8 mouse cellular contexts compared by ENCODE assay signal in genomic region chr6:124915942-124916694, GRCm38 (mm10). TPM values are rescaled to one million over a fixed set of nuclear protein-coding genes. Genes with fewer than 3 reads are reported as not detected.
A peak's percentile ranks its signal among the peaks of the same experiment; 100 is the strongest.
DNase-seq lines count a peak whose midpoint lies in the region; ATAC-seq lines count a peak whose summit lies in the region.

No protein-coding gene starts in this region.

- H3K4me2 ChIP-seq in heart, embryonic 11.5 days: peak overlapping the region; percentile 90
- peak overlapping the region; percentile 96 for H3K4me2 ChIP-seq in heart, embryonic 12.5 days
- H3K4me2 ChIP-seq in liver, embryonic 15.5 days: peak overlapping the region; percentile 89
- peak overlapping the region; percentile 75 for H3K4me2 ChIP-seq in stomach, embryonic 15.5 days

- peak overlapping the region; percentile 80 for H3K4me3 ChIP-seq in heart, embryonic 11.5 days (ENCODE audit: low read depth, low read length)
- peak overlapping the region; percentile 94 for H3K4me3 ChIP-seq in heart, embryonic 12.5 days
- peak overlapping the region; percentile 71 for H3K4me3 ChIP-seq in liver, embryonic 15.5 days (replicated peaks)
- peak overlapping the region; percentile 98 for H3K4me3 ChIP-seq in stomach, embryonic 15.5 days (replicated peaks)

- peak overlapping the region; percentile 43 for H3K27ac ChIP-seq in heart, embryonic 11.5 days (ENCODE audit: low read depth, low read length)
- H3K27ac ChIP-seq in heart, embryonic 12.5 days (ENCODE audit: poor library complexity, severe bottlenecking): peak overlapping the region; percentile 100; the same call in 1 of the 2 replicates
- peak overlapping the region; percentile 30; the same call in 1 of the 2 replicates for H3K27ac ChIP-seq in liver, embryonic 15.5 days (replicated peaks)
- H3K27ac ChIP-seq in stomach, embryonic 15.5 days: peak overlapping the region; percentile 100

- H3K36me3 ChIP-seq in heart, embryonic 11.5 days (ENCODE audit: control insufficient read depth, insufficient read depth, low read length): peaks cover 14% of the 10 kb centered on the region
- H3K36me3 ChIP-seq in heart, embryonic 12.5 days: peaks cover 21% of the 10 kb centered on the region
- 0 out of 2 replicates have a peak, but pooled peaks cover 5% of the 10 kb centered on the region for H3K36me3 ChIP-seq in liver, embryonic 15.5 days (replicated peaks)
- H3K36me3 ChIP-seq in stomach, embryonic 15.5 days: peaks cover 19% of the 10 kb centered on the region

- H3K4me1 ChIP-seq in heart, embryonic 11.5 days (ENCODE audit: control insufficient read depth, insufficient read depth, low read length): peaks cover 44% of the 10 kb centered on the region
- H3K4me1 ChIP-seq in heart, embryonic 12.5 days (replicated peaks): peaks cover 61% of the 10 kb centered on the region
- H3K4me1 ChIP-seq in liver, embryonic 15.5 days (replicated peaks): peaks cover 50% of the 10 kb centered on the region
- peaks cover 47% of the 10 kb centered on the region for H3K4me1 ChIP-seq in stomach, embryonic 15.5 days

- peak overlapping the region; percentile 98 for H3K9ac ChIP-seq in heart, embryonic 11.5 days (ENCODE audit: low read depth, low read length)
- H3K9ac ChIP-seq in heart, embryonic 12.5 days: peak overlapping the region; percentile 100
- H3K9ac ChIP-seq in liver, embryonic 15.5 days: no peak overlapping the region
- H3K9ac ChIP-seq in stomach, embryonic 15.5 days: peak overlapping the region; percentile 100

- ATAC-seq in heart, embryonic 11.5 days (replicated peaks; ENCODE audit: insufficient number of reproducible peaks, low FRiP score, low TSS enrichment): no peak
- ATAC-seq in heart, embryonic 12.5 days (ENCODE audit: insufficient number of reproducible peaks, low FRiP score): no peak
- ATAC-seq in liver, embryonic 15.5 days (ENCODE audit: insufficient read depth): no peak
- ATAC-seq in stomach, embryonic 15.5 days (ENCODE audit: insufficient read depth, low FRiP score, low read depth): no peak

- 4% methylated on average over 12 of the region's 12 CpGs for WGBS in heart, embryonic 11.5 days (ENCODE audit: insufficient replicate concordance)
- 8% methylated on average over 12 of the region's 12 CpGs for WGBS in heart, embryonic 12.5 days
- 21% methylated on average over 12 of the region's 12 CpGs for WGBS in liver, embryonic 15.5 days (ENCODE audit: insufficient replicate concordance)
- 3% methylated on average over 12 of the region's 12 CpGs for WGBS in stomach, embryonic 15.5 days

- no peaks in the 10 kb centered on the region for H3K9me3 ChIP-seq in heart, embryonic 11.5 days (replicated peaks; ENCODE audit: control insufficient read depth, low read length)
- H3K9me3 ChIP-seq in heart, embryonic 12.5 days (replicated peaks): no peaks in the 10 kb centered on the region
- H3K9me3 ChIP-seq in liver, embryonic 15.5 days (replicated peaks): no peaks in the 10 kb centered on the region
- H3K9me3 ChIP-seq in stomach, embryonic 15.5 days: no peaks in the 10 kb centered on the region

- H3K27me3 ChIP-seq in heart, embryonic 11.5 days (ENCODE audit: control insufficient read depth, insufficient read depth, low read length): no peaks in the 10 kb centered on the region
- 0 out of 2 replicates have a peak, but pooled peaks cover 2% of the 10 kb centered on the region for H3K27me3 ChIP-seq in heart, embryonic 12.5 days (replicated peaks)
- H3K27me3 ChIP-seq in liver, embryonic 15.5 days: peaks cover 98% of the 10 kb centered on the region
- H3K27me3 ChIP-seq in stomach, embryonic 15.5 days (replicated peaks): no peaks in the 10 kb centered on the region

- DNase-seq in heart, adult 9 months (ENCODE audit: low spot score in 2 of 2): no peak
- DNase-seq in cerebellum, adult 9-11 months: peak; percentile 75
- peak; percentile 61 for DNase-seq in kidney, postnatal 10 days
- no peak for DNase-seq in ovary, postnatal 10 days (ENCODE audit: low spot score)

RNA-seq across cellular contexts. Expression of gene Ptms, which starts 3.8 kb away (rescaled TPM):
- polyA plus RNA-seq in heart, embryonic 11.5 days (2014; fragmentation: Nextera tagmentation; extraction: Ambion mirVana): 138 and 158 TPM in 2 replicates
- 233 and 243 TPM in 2 replicates for polyA plus RNA-seq in heart, embryonic 12.5 days (2016; fragmentation: Nextera tagmentation; extraction: Ambion mirVana)
- 56.2 and 62.7 TPM in 2 replicates for polyA plus RNA-seq in liver, embryonic 15.5 days (2015; fragmentation: Nextera tagmentation; extraction: Ambion mirVana)
- polyA plus RNA-seq in stomach, embryonic 15.5 days (2015; fragmentation: Nextera tagmentation; extraction: Ambion mirVana): 322 and 340 TPM in 2 replicates

RNA-seq across cellular contexts. Expression of gene Lag3, which starts 4.6 kb away (rescaled TPM):
- 1.1 and 1.3 TPM in 2 replicates for polyA plus RNA-seq in heart, embryonic 11.5 days (2014; fragmentation: Nextera tagmentation; extraction: Ambion mirVana)
- 1.4 and 1.5 TPM in 2 replicates for polyA plus RNA-seq in heart, embryonic 12.5 days (2016; fragmentation: Nextera tagmentation; extraction: Ambion mirVana)
- 0.13 and 0.18 TPM in 2 replicates for polyA plus RNA-seq in liver, embryonic 15.5 days (2015; fragmentation: Nextera tagmentation; extraction: Ambion mirVana)
- polyA plus RNA-seq in stomach, embryonic 15.5 days (2015; fragmentation: Nextera tagmentation; extraction: Ambion mirVana): 1.5 and 2.4 TPM in 2 replicates

RNA-seq across cellular contexts. Expression of gene Mlf2, which starts 15.1 kb away (rescaled TPM):
- 326 and 347 TPM in 2 replicates for polyA plus RNA-seq in heart, embryonic 11.5 days (2014; fragmentation: Nextera tagmentation; extraction: Ambion mirVana)
- polyA plus RNA-seq in heart, embryonic 12.5 days (2016; fragmentation: Nextera tagmentation; extraction: Ambion mirVana): 357 and 358 TPM in 2 replicates
- polyA plus RNA-seq in liver, embryonic 15.5 days (2015; fragmentation: Nextera tagmentation; extraction: Ambion mirVana): 119 and 127 TPM in 2 replicates
- polyA plus RNA-seq in stomach, embryonic 15.5 days (2015; fragmentation: Nextera tagmentation; extraction: Ambion mirVana): 351 and 362 TPM in 2 replicates

RNA-seq across cellular contexts. Expression of gene Cd4, which starts 28.1 kb away (rescaled TPM):
- polyA plus RNA-seq in heart, embryonic 11.5 days (2014; fragmentation: Nextera tagmentation; extraction: Ambion mirVana): not detected in 2 replicates
- polyA plus RNA-seq in heart, embryonic 12.5 days (2016; fragmentation: Nextera tagmentation; extraction: Ambion mirVana): not detected in 2 replicates
- polyA plus RNA-seq in liver, embryonic 15.5 days (2015; fragmentation: Nextera tagmentation; extraction: Ambion mirVana): 0.07 and 0.20 TPM in 2 replicates
- 0.41 and 0.64 TPM in 2 replicates for polyA plus RNA-seq in stomach, embryonic 15.5 days (2015; fragmentation: Nextera tagmentation; extraction: Ambion mirVana)

RNA-seq across cellular contexts. Expression of gene Cops7a, which starts 49.2 kb away (rescaled TPM):
- 134 and 142 TPM in 2 replicates for polyA plus RNA-seq in heart, embryonic 11.5 days (2014; fragmentation: Nextera tagmentation; extraction: Ambion mirVana)
- polyA plus RNA-seq in heart, embryonic 12.5 days (2016; fragmentation: Nextera tagmentation; extraction: Ambion mirVana): 148 and 149 TPM in 2 replicates
- 52.4 and 55.1 TPM in 2 replicates for polyA plus RNA-seq in liver, embryonic 15.5 days (2015; fragmentation: Nextera tagmentation; extraction: Ambion mirVana)
- 128 and 153 TPM in 2 replicates for polyA plus RNA-seq in stomach, embryonic 15.5 days (2015; fragmentation: Nextera tagmentation; extraction: Ambion mirVana)

Comparison
In these comparisons a context has a peak if more than half of its experiments do, and no peak if none do; other contexts are left out.
1. H3K27ac ChIP-seq: peak in every context shown above with its lines; median percentile 100 in heart, embryonic 12.5 days; 100 in stomach, embryonic 15.5 days; 43 in heart, embryonic 11.5 days; 30 in liver, embryonic 15.5 days.
2. DNase-seq: peak in cerebellum, adult 9-11 months (single experiment) and kidney, postnatal 10 days (single experiment); none in heart, adult 9 months (0 of 2) and ovary, postnatal 10 days (single experiment).
3. Peak in every context shown above with its lines, with median percentiles within 50 percentile points of each other: H3K4me2 ChIP-seq and H3K4me3 ChIP-seq.